Mouse (Mus musculus) MN1 (cell line): Measurements from ENCODE around the gene Cdkn1b.

ENCODE experiments used
- DNase-seq: peaks from one replicate; pipeline ENCODE4 v3.0.0-alpha.2; 2016; ENCODE audit warnings: low spot score

Gene Cdkn1b

GRCm38 (mm10) chr6:134969498-134969897 lies 49.3 kb downstream of the Cdkn1b start:
- no peak for DNase-seq

- peak; percentile 44 for DNase-seq
These were observed 51.9 kb downstream of the Cdkn1b start for GRCm38 (mm10) chr6:134972096-134972495.
